Mouse (Mus musculus): ENCODE results near the gene Tbx20.

The Tbx20 gene

DNA sequence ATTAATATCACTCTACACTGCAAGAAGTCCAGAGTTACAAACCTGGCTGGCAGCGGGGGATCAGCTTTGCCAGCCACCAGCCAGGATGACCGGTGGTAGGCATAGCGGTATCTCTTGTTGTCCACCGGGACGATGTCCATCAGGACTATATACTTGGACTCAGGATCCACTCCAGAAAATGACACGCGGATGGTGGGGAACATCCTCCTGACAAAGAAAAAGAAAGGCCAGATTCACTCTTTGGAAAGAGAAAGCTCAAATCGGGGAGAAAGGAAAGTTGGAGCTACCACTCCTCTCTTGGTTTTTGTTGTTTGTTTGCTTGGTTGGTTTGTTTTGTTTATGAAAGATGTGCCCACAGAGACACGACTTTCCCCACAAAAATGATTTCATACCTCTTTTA lies 4.5 kb downstream of the Tbx20 start:
- DNase-seq (ENCODE audit: low spot score in 2 of 2), result no peak

DNA sequence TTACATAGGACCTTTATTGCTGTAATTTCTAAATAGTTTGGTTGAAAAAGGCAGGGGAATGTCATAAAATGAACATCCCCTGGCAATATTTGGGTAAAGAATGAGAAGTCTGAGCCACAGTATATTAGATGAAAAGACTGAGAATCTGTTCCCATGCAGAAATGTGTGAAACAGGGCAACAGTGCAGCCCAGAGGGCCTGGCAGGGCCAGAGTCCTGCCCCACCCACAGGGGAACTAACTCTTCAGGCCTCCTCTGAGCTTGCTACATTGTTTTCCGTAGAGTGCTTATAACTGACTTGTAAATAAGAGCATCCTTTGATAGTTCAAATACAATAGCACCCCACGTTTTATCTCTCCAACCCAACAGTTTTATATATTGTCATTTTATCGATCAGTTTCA lies 7.0 kb downstream of the Tbx20 start:
- DNase-seq (ENCODE audit: low spot score in 2 of 2), result no peak

- DNase-seq (ENCODE audit: low spot score in 2 of 2), result no peak
Observed at GRCm38 (mm10) chr9:24765572-24765971, 8.5 kb downstream of the Tbx20 start.

GRCm38 (mm10) chr9:24760461-24760860 lies 13.6 kb downstream of the Tbx20 start:
- no peak for DNase-seq (ENCODE audit: low spot score in 2 of 2)

GRCm38 (mm10) chr9:24744958-24745357 lies 29.1 kb downstream of the Tbx20 start:
- no peak for DNase-seq (ENCODE audit: low spot score in 2 of 2)

- DNase-seq (ENCODE audit: low spot score in 2 of 2), result no peak
Observed at GRCm38 (mm10) chr9:24701246-24701645, 72.9 kb downstream of the Tbx20 start.

DNA sequence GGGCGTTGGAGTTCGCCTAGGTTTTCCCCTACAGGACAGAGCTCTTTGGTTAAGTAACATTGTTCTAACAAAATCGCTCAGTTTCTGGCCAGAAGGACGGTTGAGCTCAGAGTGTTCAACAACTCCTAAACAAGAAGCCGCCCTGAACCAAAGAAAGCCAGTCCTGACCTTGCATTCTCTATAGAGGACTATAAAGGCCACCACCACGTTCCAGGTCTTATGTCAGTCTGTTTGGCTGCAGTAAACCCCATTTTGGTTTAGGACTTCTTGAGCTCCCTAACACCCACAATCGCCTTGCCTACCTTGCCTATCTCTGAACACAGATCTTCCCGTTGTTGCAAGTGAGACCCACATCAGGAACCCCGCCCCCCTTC lies 77.7 kb downstream of the Tbx20 start:
- no peak for DNase-seq (ENCODE audit: low spot score in 2 of 2)

- peak; percentile 66 to 73 for DNase-seq (ENCODE audit: low spot score in 2 of 2)
Observed at GRCm38 (mm10) chr9:24695700-24696404, 78.3 kb downstream of the Tbx20 start, which contains the start of gene Dpy19l2. Gene Dpy19l2, minus strand, starts transcription at chr9:24696293.

All from right cerebral cortex, postnatal 10 days (tissue).